Mouse (Mus musculus) liver, embryonic 14.5 days (tissue): ENCODE data around the gene Slc39a9.

Experiments used
- CTCF ChIP-seq: IDR thresholded peaks from 2 replicates; pipeline ENCODE4 v1.5.1; 2016; ENCODE audit warnings: antibody characterized with exemption, low read depth, control low read depth
- EP300 ChIP-seq: IDR thresholded peaks from 2 replicates; pipeline ENCODE4 v1.6.1; 2016; ENCODE audit warnings: antibody characterized with exemption, low read depth

- no peak for TF ChIP-seq CTCF
- no peak for TF ChIP-seq EP300
Observed at GRCm38 (mm10) chr12:80615371-80616257, 28.1 kb upstream of the Slc39a9 start.
